In genomic region chr16:54646252-54646651, GRCm38 (mm10) we compare ENCODE assay signal across 10 mouse cellular contexts.
"Had no signal": no experiment of that assay in that cellular context is flagged by ENCODE, and none has a peak within 500 bp of the region (broad histone marks: within the 10 kb centered on the region; RNA-seq: fewer than 3 reads in every experiment).

No protein-coding gene starts in this region.

- H3K4me3 ChIP-seq: kidney, embryonic 15.5 days; limb, embryonic 13.5 days; midbrain, embryonic 13.5 days had no signal

- H3K36me3 ChIP-seq: kidney, embryonic 15.5 days; limb, embryonic 13.5 days; midbrain, embryonic 13.5 days had no signal

- H3K4me2 ChIP-seq: kidney, embryonic 15.5 days; limb, embryonic 13.5 days; midbrain, embryonic 13.5 days had no signal

- DNase-seq: kidney, adult 2 months; kidney, postnatal 14 days; lung, adult 18-20 months; thymus, adult 2 months; thymus, postnatal 36 days had no signal

- H3K9ac ChIP-seq: kidney, embryonic 15.5 days; limb, embryonic 13.5 days; liver, embryonic 14.5 days; midbrain, embryonic 13.5 days had no signal

- H3K27ac ChIP-seq: kidney, embryonic 15.5 days; limb, embryonic 13.5 days; liver, embryonic 14.5 days; midbrain, embryonic 13.5 days had no signal

- H3K4me1 ChIP-seq: kidney, embryonic 15.5 days; limb, embryonic 13.5 days; midbrain, embryonic 13.5 days had no signal

- H3K27me3 ChIP-seq: kidney, embryonic 15.5 days; limb, embryonic 13.5 days; midbrain, embryonic 13.5 days had no signal

- H3K9me3 ChIP-seq: kidney, embryonic 15.5 days; limb, embryonic 13.5 days; midbrain, embryonic 13.5 days had no signal

- ATAC-seq: intestine, embryonic 16.5 days; midbrain, embryonic 13.5 days had no signal
